Mouse (Mus musculus): Measurements from ENCODE around the gene Anapc16.

Anapc16 gene

GRCm38 (mm10) chr10:59948363-59949254 lies 54.3 kb downstream of the Anapc16 start:
- DNase-seq = peak in 1 of 2 experiments; percentile 34

- no peak for DNase-seq
Observed at GRCm38 (mm10) chr10:59947296-59948073, 55.5 kb downstream of the Anapc16 start.

- DNase-seq = no peak
Observed at GRCm38 (mm10) chr10:59946362-59946761, 56.6 kb downstream of the Anapc16 start.

GRCm38 (mm10) chr10:59945416-59945815 lies 57.5 kb downstream of the Anapc16 start:
- no peak for DNase-seq

GRCm38 (mm10) chr10:59943421-59943989 lies 59.4 kb downstream of the Anapc16 start:
- peak; percentile 79 to 88 for DNase-seq

- peak; percentile 75 to 86 for DNase-seq
Observed at GRCm38 (mm10) chr10:59942847-59943420, 60.0 kb downstream of the Anapc16 start.

- DNase-seq = no peak
Observed at GRCm38 (mm10) chr10:59942281-59942846, 60.6 kb downstream of the Anapc16 start.

- DNase-seq = no peak
Observed at GRCm38 (mm10) chr10:59939081-59939480, 63.9 kb downstream of the Anapc16 start.

- no peak for DNase-seq
Observed at GRCm38 (mm10) chr10:59938662-59939061, 64.3 kb downstream of the Anapc16 start.

Data from kidney, postnatal 4 days (tissue).